Mouse (Mus musculus) gastrocnemius, adult 2 months (tissue): ENCODE measurements around the gene Gm37240. TPM values are rescaled to one million over a fixed set of nuclear protein-coding genes. Genes with fewer than 3 reads are reported as not detected.

Experiments used
- DNase-seq: peaks from one replicate; pipeline ENCODE4 v3.0.0; 2022
- H3K27ac ChIP-seq: fragments of 200-600 bp; 2 replicates; pipeline ENCODE4 v1.8.1; 2022; ENCODE audit warnings: mild to moderate bottlenecking
- H3K4me3 ChIP-seq: fragments of 200-600 bp; 2 replicates; pipeline ENCODE4 v1.8.1; 2022; ENCODE audit warnings: mild to moderate bottlenecking, moderate library complexity
- CTCF ChIP-seq: fragments of 200-600 bp; IDR thresholded peaks from 2 replicates; pipeline ENCODE4 v1.8.1; 2022; ENCODE audit warnings: antibody characterized with exemption, mild to moderate bottlenecking, moderate library complexity
- intact Hi-C: fragments of 180-260 bp; cut with DNase I; formaldehyde crosslinking; loops from one replicate; pipeline ENCODE4 v1.15.1; 2025
- total RNA-seq, 2 experiments: library from RNA; stranded (reverse); gene quantifications; 2 replicates each; pipeline ENCODE4 v1.2.3; 2021

The Gm37240 gene
- total RNA-seq, 2 experiments from 2014 or later, result 34.5 to 37.4 TPM

DNA sequence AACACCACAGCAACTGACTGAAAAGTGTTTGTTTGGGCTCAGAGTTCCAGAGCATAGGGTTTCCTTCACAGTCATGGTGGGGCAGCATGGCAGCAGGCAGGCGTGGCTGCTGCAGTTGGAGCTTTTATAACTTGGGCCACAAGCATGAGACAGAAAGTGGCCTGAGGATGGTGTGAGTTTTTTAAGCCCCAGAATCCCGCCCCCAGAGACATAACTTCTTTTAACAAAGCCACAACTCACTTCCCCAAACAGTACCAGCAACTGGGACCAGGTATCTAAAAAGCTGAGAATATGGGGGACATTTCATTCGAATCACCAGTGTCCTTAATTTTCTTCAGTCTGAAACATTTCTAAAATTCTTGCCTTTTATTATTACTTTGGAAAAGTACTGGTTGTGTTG is 1049.3 kb downstream of the Gm37240 start:
- no peak for TF ChIP-seq CTCF

DNA sequence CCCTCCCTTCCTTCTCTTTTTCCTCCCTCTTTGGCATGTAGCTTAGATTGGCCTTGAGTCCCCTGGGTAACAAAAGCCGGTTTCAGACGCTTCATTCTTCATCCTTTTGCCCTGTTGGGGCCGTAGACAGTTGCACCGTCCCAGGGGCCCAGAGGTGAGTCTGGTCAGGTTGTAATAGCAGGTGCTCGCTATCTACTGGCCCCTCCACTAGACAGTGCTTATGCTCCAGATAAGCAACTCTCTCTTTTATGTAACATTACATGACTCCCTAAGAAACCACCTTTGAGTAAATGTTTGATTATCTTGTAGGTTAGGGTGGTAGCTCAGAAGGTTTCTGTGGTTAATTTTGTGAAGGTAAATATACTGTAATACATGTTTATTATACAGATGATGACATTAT is 1051.3 kb downstream of the Gm37240 start:
- intact Hi-C loops, result no loop called here
- TF ChIP-seq CTCF, result no peak
- DNase-seq, result no peak

More for the DNA sequence above, 1049.3 kb downstream of the Gm37240 start:
- H3K27ac ChIP-seq, result no peak overlapping the region
- no peak for DNase-seq
- no peak overlapping the region for H3K4me3 ChIP-seq
- intact Hi-C loops, result no loop called here

DNA sequence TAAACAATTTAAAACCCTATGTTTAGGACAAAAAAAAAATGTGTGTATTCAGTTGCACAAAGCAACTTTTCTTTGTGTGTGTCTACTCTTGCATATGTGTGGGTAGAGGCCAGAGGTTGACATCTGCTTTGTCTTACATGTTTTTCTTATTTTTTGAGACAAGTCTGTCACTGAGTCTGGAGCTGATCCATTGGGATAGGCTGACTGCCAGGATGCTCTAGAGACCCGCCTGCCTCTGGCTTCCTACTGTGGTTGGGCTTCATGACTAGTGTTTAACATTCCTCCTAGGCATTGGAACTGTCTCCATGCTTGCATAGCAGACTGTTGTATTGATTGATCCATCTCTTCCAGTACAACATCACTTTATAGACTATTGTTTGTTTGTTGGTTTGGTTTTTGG is 1058.0 kb downstream of the Gm37240 start:
- H3K27ac ChIP-seq, result no peak overlapping the region
- intact Hi-C loops, result no loop called here
- DNase-seq, result no peak

More for the DNA sequence above, 1051.3 kb downstream of the Gm37240 start:
- no peak overlapping the region for H3K4me3 ChIP-seq
- no peak overlapping the region for H3K27ac ChIP-seq

DNA sequence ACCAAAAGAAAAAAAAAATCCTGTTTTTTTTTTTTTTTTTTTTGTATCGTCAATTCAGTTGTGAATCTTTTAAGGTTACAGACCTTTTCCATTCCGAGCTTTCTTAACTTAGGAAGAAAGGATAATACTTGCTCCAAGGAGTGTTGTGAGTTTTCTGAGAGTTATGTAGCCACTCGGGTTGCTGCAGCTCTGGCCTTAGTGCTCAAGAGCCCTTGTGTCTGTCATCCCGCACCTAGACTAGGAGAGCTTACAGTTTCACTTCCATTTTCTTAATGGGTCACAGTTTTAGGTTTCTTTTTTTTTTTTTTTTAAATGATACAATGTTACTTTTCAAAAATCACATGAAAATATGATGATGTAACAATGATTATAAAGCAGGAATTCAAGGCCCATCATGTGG is 1059.7 kb downstream of the Gm37240 start:
- TF ChIP-seq CTCF, result no peak
- DNase-seq, result no peak
- Histone ChIP-seq H3K4me3 (no peak overlapping the region), H3K27ac (no peak overlapping the region)
- intact Hi-C loops, result no loop called here

More for the DNA sequence above, 1058.0 kb downstream of the Gm37240 start:
- no peak overlapping the region for H3K4me3 ChIP-seq
- no peak for TF ChIP-seq CTCF

DNA sequence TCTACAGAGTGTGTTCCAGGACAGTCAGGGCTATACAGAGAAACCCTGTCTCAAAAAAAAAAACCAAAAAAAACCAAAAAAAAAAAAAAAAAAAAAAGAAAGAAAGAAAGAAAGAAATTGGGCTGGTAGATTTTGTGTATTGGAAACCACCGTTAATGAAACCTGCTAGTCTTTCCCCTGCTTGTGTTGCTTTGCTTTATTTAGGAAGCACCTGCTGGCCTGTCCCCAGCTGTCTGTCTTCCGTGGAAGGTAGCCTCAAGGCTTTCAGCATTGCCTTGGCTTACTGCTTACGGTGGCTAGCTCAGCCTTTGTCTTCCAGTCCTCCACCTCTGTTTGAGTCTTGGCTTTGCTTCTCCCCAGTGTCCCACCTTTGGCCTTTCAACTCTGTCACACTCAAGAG is 1060.4 kb downstream of the Gm37240 start:
- Histone ChIP-seq H3K27ac (no peak overlapping the region), H3K4me3 (no peak overlapping the region)
- DNase-seq, result no peak
- intact Hi-C loops, result no loop called here
- no peak for TF ChIP-seq CTCF

DNA sequence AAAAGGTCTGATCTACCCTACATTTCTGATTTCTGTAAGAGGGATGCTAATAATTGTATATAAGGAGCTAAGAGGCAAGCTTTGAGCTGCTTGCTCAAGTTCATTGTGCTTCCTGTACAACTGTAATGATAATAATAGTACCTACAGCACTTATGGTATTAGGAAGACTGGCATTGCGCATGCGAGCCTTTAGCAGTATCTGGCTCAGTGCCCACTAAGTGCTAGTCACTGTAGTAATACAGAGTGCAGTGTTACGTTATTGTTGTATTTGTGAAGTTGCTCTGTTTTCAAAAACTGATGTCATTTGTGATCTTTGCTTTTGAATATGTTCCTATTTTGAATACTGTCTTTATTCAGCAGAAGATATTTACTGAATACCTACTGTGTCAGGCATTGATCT is 1060.9 kb downstream of the Gm37240 start:
- no peak for TF ChIP-seq CTCF
- intact Hi-C loops, result no loop called here
- Histone ChIP-seq H3K4me3 (no peak overlapping the region), H3K27ac (no peak overlapping the region)
- DNase-seq, result no peak

DNA sequence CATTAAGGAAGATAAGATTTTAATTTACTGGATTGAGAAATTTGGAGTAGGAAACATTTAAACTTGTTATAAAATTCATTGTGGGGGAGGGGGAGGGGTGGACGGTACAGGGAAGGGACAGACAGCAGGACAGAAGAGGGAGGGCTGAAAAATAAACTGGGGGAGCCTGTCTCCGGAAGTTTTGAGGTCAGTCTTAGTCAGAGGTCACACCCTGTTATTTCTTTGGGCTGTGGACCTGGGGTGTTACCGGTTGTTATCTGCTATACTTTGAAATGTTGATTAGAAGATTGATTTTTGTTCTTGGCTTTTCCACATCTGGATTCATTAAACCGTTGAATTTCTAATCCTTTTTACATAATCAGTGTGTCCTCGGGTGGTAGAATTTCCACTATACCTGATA is 1061.3 kb downstream of the Gm37240 start:
- H3K27ac ChIP-seq, result no peak overlapping the region
- DNase-seq, result no peak
- no peak for TF ChIP-seq CTCF
- intact Hi-C loops, result no loop called here
- H3K4me3 ChIP-seq, result no peak overlapping the region

DNA sequence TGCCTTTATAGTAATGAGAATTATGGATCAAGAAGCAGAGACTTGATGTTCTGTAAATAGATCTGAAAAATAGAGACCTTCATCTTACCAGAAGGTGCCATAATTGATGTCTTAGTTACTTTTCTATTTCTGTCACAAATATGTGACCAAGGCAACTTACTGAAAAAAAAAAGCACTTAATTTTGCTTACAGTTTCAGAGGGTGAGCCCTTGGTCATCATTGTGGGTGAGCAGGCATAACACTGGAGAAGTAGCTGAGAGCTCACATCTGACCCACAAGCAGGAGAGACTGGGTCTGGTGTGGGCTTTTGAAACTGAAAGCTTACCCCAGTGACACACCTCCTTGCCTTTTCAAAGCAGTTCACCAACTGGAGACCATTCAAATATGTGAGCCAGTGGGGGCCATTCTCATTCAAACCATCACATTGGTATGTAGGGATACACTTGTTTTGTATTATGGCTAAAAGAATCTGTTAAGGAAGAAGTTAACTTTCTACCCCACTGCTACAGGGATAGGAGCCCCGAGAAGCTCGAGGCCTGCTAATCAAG is 1066.6 kb downstream of the Gm37240 start:
- no peak for TF ChIP-seq CTCF
- no peak overlapping the region for H3K4me3 ChIP-seq
- intact Hi-C loops, result no loop called here
- H3K27ac ChIP-seq, result no peak overlapping the region
- no peak for DNase-seq

DNA sequence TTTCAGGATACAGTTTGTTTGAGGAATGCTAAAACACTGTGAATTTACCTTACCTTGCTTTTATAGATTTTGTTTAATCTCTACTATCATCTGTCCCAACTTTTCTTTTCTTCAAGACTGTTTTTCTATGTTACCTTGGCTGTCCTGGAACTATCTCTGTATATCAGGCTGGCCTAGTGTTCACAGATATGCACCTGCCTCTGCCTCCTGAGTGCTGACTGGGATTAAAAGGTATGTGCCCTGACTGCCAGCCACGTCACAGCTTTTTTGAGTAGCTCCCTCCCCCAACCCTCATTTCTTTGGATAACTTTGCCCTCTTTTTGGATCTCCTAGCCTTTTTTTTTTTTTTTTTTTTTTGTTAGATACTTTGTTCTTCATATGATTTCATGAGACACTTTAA is 1070.4 kb downstream of the Gm37240 start:
- no peak overlapping the region for H3K4me3 ChIP-seq
- DNase-seq, result no peak
- intact Hi-C loops, result loop anchor here (10.0 kb wide), 1 partner anchor 122 kb away; no protein-coding TSS in a partner anchor
- H3K27ac ChIP-seq, result no peak overlapping the region
- TF ChIP-seq CTCF, result no peak

DNA sequence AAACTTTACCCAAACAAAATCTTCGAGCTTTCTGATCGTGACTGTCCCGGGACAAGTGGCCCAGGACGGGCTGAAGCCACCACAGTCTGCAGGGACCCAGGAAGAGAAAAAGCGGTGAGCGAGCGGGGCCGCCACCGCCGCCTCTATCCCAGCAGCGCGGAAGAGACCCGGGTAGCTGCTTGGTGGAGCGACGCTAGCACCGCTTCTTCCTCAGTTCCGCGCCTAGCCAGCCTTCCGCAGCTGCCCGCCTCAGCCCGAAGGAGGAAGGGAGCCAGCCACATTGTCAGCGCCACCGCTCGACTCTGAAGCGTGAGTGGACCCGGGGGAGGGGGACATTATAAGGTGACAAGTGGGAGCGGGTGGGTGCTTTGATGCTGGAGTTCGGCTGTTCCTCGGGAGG is 1071.9 kb downstream of the Gm37240 start:
- intact Hi-C loops, result loop anchor here (10.0 kb wide), 1 partner anchor 121 kb away; no protein-coding TSS in a partner anchor

DNA sequence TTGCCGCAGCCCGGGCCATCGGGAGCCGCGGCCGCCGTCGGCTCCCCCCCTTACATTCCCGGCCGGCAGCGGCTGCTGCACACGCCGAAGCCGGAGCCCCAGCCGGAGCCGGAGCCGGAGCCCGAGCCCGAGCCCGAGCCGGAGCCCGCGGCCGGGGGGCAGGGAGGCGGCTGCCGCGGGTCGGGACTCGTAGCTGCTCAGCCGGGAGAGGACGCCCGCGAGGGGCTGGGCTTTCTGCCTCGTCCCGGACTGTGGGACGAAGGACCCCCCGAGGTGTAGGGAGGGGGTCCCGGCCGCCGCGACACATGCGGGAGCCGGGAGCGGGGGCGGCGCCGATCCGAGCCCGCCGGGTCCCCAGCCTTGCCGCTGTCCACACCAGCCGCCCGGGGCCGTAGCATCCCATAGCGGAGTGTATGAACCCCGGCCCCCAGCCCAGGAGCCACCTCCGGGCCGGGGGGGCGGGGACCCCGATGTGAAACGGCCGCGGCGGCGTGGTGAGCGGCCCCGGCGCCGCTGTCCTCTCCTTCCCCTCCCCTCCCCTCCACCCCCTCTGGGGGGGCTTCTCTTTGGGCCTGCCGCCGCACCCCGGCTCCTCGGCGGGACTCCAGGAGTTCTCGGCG is 1072.4 kb downstream of the Gm37240 start, which contains the start of gene Fbxw7:
Gene Fbxw7, plus strand, starts transcription at position 507 of the 620 bp plus-strand sequence.
- intact Hi-C loops, result loop anchor here (10.0 kb wide), 1 partner anchor 120 kb away; no protein-coding TSS in a partner anchor
- no peak for TF ChIP-seq CTCF
- H3K27ac ChIP-seq, result peak within 1 kb of the TSS; percentile 92
- no peak for DNase-seq
- H3K4me3 ChIP-seq, result peak within 1 kb of the TSS; percentile 85

More for the DNA sequence above, 1071.9 kb downstream of the Gm37240 start:
- DNase-seq, result peak; percentile 38
- H3K4me3 ChIP-seq, result peak overlapping the region; percentile 85
- peak overlapping the region; percentile 92 for H3K27ac ChIP-seq
- TF ChIP-seq CTCF, result no peak

DNA sequence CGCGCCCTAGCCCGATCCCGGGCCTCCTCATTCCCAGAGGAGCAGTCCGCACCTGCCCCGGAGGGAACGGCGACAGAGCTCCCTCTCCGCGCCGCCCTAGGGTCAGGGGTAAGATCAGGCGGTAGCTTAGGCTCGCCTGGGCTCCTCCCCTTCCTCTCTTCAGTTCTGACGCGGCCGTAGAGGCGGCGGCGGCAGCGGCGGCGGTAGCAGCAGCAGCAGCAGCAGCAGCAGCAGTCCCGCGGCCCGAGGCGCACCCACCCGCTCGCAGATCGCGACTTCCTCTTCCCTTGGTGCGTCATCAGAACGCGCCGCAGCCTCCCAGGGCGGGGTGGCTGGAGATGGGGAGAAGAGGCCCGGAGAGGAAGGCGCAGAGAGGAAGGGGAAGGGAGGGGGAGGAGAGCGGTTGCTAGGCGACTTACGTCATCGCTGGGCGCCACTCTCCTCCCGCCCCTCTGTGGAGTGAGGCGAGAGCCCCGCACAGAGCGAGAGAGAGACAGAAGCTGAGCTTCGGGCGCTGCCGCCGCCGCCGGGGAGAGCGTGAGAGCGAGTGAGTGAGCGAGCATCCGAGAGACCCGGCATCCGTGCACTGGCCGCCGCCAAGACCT is 1073.1 kb downstream of the Gm37240 start:
- Histone ChIP-seq H3K4me3 (peak overlapping the region; percentile 85), H3K27ac (peak overlapping the region; percentile 92)
- DNase-seq, result peak; percentile 100
- no peak for TF ChIP-seq CTCF
- intact Hi-C loops, result loop anchor here (10.0 kb wide), 1 partner anchor 119 kb away; no protein-coding TSS in a partner anchor

DNA sequence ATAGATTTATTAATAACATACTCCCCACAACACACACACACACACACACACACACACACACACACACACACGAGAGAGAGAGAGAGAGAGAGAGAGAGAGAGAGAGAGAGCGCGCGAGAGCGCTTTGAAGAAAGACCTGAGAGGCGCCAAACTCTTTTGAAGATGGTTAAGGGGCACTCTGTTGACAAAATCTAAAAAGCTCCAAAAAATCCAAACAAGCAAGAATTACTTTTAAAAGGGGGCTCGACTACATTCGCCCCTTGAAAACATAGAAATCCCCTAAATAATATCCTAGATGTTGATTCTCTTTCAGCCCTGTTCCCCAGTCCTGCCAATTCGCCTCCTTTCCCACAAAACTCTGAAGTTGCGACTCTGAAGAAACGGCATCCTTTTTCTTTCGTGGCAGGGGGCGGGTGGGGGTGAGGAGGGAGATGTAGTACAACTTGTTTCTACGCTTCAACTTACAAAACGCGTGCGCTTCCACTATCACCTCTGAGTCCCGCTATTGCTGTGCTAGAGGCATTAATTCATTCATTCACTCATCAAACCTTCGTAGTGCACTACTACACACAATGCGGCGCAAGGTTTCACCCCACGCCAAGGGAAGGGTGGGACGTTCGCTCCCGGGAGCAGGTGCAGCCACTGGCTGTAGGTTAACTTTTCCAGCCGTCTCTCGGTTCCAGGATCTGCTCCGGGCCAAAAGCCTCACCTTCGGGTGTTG is 1073.7 kb downstream of the Gm37240 start:
- peak overlapping the region; percentile 85 for H3K4me3 ChIP-seq
- peak overlapping the region; percentile 92 for H3K27ac ChIP-seq
- no peak for DNase-seq
- intact Hi-C loops, result loop anchor here (10.0 kb wide), 1 partner anchor 119 kb away; no protein-coding TSS in a partner anchor
- no peak for TF ChIP-seq CTCF
